Mouse (Mus musculus) megakaryocyte, embryonic 14.5 days (primary cell): Measurements from ENCODE around the gene Map2k5.

ENCODE experiments used
- FLI1 ChIP-seq: IDR thresholded peaks from 2 replicates; pipeline ENCODE4 v1.6.1; 2012; ENCODE audit warnings: low read length, inconsistent platforms, mixed read lengths
- GATA1 ChIP-seq: IDR thresholded peaks from 3 replicates; pipeline ENCODE4 v1.6.1; 2012; ENCODE audit warnings: mixed read lengths, low read length, inconsistent platforms, borderline replicate concordance

GRCm38 (mm10) chr9:63138481-63138967 lies 239.2 kb downstream of the Map2k5 start:
- TF ChIP-seq GATA1 = no peak
- TF ChIP-seq FLI1 = no peak
